Mouse (Mus musculus) central nervous system, embryonic 14 days (tissue): Measurements from ENCODE around the gene Blm. TPM values are rescaled to one million over a fixed set of nuclear protein-coding genes. Genes with fewer than 3 reads are reported as not detected.

Experiments
- polyA plus RNA-seq: library from polyadenylated mRNA; depleted of rRNA; stranded (reverse); fragments of >200 nt; gene quantifications from 2 replicates; pipeline ENCODE4 v1.2.3, GENCODE M21; 2012; rRNA removed

Gene Blm
- 13.5 and 13.7 TPM in 2 replicates for polyA plus RNA-seq

DNA sequence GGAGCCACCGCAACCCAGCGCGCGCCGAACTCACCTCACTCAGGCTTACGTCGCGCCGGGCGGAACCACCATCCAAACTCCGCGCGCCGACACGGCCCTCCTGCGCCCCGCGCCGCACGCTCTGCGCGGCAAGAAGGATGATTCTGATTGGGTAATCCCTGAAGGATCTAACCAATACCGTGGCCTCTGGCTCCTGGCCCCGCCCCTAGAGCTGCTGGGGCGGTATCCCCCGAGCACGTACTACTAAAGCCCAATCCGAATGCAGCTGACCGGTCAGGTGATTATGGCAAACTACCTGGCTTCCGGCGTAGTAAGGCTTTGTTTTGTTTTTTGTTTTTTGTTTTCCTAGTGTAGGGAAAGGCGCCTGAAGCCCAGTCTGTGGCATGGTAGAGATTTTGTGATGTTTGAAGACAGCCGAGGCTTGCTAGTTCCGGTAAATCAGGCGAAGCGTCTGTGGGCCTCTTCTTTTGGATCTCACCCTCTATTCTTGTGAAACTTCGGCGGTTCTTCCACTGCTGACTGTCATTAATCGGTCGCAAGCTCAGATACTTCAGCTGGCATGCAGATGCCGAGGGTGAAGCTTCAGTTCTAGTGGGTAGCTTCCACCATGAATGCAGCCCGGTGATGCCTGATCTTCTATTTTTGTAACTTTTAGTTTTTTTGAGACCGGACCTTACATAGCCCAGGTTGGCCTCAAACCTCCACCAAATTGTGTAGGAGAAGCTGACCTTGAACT lies at the start of gene Blm:
Gene Blm (minus strand): TSS at position 111 of the 736 bp plus-strand sequence.

DNA sequence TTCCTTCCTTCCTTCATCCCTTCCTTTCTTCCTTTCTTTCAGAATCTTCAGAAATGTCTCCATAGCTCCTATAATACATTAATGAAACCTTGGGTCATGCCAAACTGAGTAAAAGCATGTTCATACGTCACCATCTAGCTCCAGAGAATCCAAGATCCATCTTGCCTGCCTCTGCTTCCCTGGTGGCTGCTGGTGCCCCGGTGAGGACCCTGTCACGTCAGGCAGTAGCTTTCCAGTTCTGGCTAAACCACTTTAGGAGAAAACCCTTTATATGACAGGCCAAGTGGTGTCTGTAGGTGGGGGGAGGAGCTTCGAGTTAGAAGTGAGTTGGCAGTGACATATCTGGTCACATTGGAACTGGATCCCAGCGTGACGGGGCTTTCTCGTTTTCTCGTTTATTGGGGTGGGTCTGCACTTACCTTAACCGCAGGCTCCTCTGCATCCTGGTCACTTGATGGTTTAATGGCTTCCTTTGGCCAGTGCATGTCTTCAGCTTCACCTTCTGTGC lies 129.7 kb downstream of the Blm start, which contains the start of gene Furin:
Gene Furin (minus strand): TSS at position 249 of the 508 bp plus-strand sequence.

Other genes starting within 250 kb of the Blm start
- gene Prc1, start 240.7 kb downstream of the Blm start, polyA plus RNA-seq, result 47.2 and 66.5 TPM in 2 replicates
- gene Rccd1, start 210.7 kb downstream of the Blm start, polyA plus RNA-seq, result 34.8 and 36.3 TPM in 2 replicates
- gene Unc45a, start 194.1 kb downstream of the Blm start, polyA plus RNA-seq, result 75.7 and 80.0 TPM in 2 replicates
- gene Hddc3, start 192.0 kb downstream of the Blm start, polyA plus RNA-seq, result 49.9 and 58.1 TPM in 2 replicates
- 63.5 and 65.8 TPM in 2 replicates for gene Man2a2, start 163.7 kb downstream of the Blm start, polyA plus RNA-seq
- 7.8 and 13.0 TPM in 2 replicates for gene Fes, start 147.2 kb downstream of the Blm start, polyA plus RNA-seq
- gene Furin, start 129.7 kb downstream of the Blm start, polyA plus RNA-seq, result 16.3 and 23.1 TPM in 2 replicates
- 11.4 and 14.0 TPM in 2 replicates for gene Crtc3, start 153.8 kb upstream of the Blm start, polyA plus RNA-seq